8 mouse cellular contexts compared by ENCODE assay signal in genomic region chr9:70140340-70140739, GRCm38 (mm10). TPM values are rescaled to one million over a fixed set of nuclear protein-coding genes. Genes with fewer than 3 reads are reported as not detected.
DNase-seq lines count a peak whose midpoint lies in the region; ATAC-seq and TF ChIP-seq lines count a peak whose summit lies in the region.

No protein-coding gene starts in this region.

- no peak overlapping the region for H3K9ac ChIP-seq in liver, embryonic 11.5 days (ENCODE audit: low read depth, low read length)

- H3K4me3 ChIP-seq in gastrocnemius, adult 2 months, result peak overlapping the region; percentile 74
- H3K4me3 ChIP-seq in liver, embryonic 11.5 days (ENCODE audit: low read depth, low read length), result peak overlapping the region; percentile 45

- no peaks in the 10 kb centered on the region for H3K4me1 ChIP-seq in liver, embryonic 11.5 days (replicated peaks; ENCODE audit: control insufficient read depth, insufficient read depth, low read length)

- H3K36me3 ChIP-seq in liver, embryonic 11.5 days (ENCODE audit: control insufficient read depth, insufficient read depth, low read length), result no peaks in the 10 kb centered on the region

- WGBS in liver, embryonic 11.5 days, result 68% methylated on average over 4 of the region's 4 CpGs

- no peak for ATAC-seq in liver, embryonic 11.5 days (replicated peaks; ENCODE audit: low FRiP score)
- ATAC-seq in inflammation-experienced regulatory T-cells, adult 6 months, result no peak

- H3K9me3 ChIP-seq in liver, embryonic 11.5 days (ENCODE audit: control insufficient read depth, low read length), result no peaks in the 10 kb centered on the region

- H3K4me2 ChIP-seq in liver, embryonic 11.5 days, result peak overlapping the region; percentile 71; the same call in 1 of the 2 replicates

- TF ChIP-seq CTCF in gastrocnemius, adult 2 months (IDR thresholded peaks at IDR 0.05), result no peak

- H3K27ac ChIP-seq in gastrocnemius, adult 2 months, result no peak overlapping the region
- H3K27ac ChIP-seq in liver, embryonic 11.5 days (ENCODE audit: low read depth, low read length), result no peak overlapping the region

- peaks cover 24% of the 10 kb centered on the region for H3K27me3 ChIP-seq in liver, embryonic 11.5 days (replicated peaks; ENCODE audit: control insufficient read depth, insufficient read depth, low read length)

- no peak for DNase-seq in gastrocnemius, adult 2 months
- DNase-seq in gastrocnemius, postnatal 25 days, result no peak
- peak; percentile 3 for DNase-seq in urinary bladder, postnatal 25 days (ENCODE audit: low spot score)
- DNase-seq in urinary bladder, postnatal 10 days (ENCODE audit: low spot score), result no peak
- no peak for DNase-seq in liver, embryonic 11.5 days (ENCODE audit: low spot score)
- no peak for DNase-seq in thymus, postnatal 10 days (ENCODE audit: low spot score in 2 of 2)
- no peak for DNase-seq in cerebellum, adult 18-20 months

- intact Hi-C loops in gastrocnemius, adult 2 months (cut with DNase I), result no loop called here

RNA-seq across cellular contexts. Expression of gene Fam81a, which starts 2.0 kb away (rescaled TPM):
- total RNA-seq in gastrocnemius, adult 2 months (2021), result 1 to 10 TPM in 1 of 2 experiments, under 1 TPM in 1; 0.92 to 1.7 TPM
- 1 to 10 TPM in 1 of 2 experiments, under 1 TPM in 1; 0.88 to 1.5 TPM for total RNA-seq in gastrocnemius, postnatal 25 days (2021)
- polyA plus RNA-seq in liver, embryonic 11.5 days (2014; fragmentation: Nextera tagmentation; extraction: Ambion mirVana), result 1.6 and 2.9 TPM in 2 replicates
- polyA plus RNA-seq in inflammation-experienced regulatory T-cells, adult 6 months (2017; shearing (Covaris generic)), result 1 to 10 TPM in 1 of 3 experiments, under 1 TPM in 2; 0.20 to 3.1 (median 0.42) TPM
